Mouse (Mus musculus) embryo, embryonic 9.5 days (tissue): ENCODE measurements around the gene Pnp2.
"Not testable (repeated sequence)": the region's sequence is repeated elsewhere in the genome, so short reads cannot be mapped to it uniquely, and the experiment has no call there.

ENCODE experiments used
- DNase-seq: peaks from one replicate; pipeline ENCODE4 v3.0.0-alpha.2; 2017; ENCODE audit errors: extremely low spot score

Gene Pnp2

GRCm38 (mm10) chr14:50955942-50956508 lies at the start of gene Pnp2:
Gene Pnp2, plus strand, starts transcription at chr14:50955992.
- not testable (repeated sequence) for DNase-seq

DNA sequence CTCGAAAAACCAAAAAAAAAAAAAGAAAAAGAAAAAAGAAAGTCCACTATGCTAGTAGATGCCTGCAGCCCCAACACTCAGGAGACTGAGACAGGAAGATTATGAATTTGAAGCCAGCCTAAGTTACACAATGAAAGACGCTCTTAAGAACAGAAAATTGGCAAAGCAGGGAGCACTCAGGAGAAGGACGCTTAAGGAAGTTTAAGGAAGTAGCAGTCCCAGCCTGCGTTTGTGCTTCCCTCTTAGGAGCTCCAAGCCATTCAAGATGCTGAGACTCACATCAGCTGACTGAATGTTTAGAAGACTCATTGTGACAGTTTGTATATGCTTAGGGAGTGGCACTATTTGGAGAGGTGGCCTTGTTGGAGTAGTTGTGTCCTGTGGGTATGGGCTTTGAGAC lies 47.7 kb upstream of the Pnp2 start:
- no peak for DNase-seq

DNA sequence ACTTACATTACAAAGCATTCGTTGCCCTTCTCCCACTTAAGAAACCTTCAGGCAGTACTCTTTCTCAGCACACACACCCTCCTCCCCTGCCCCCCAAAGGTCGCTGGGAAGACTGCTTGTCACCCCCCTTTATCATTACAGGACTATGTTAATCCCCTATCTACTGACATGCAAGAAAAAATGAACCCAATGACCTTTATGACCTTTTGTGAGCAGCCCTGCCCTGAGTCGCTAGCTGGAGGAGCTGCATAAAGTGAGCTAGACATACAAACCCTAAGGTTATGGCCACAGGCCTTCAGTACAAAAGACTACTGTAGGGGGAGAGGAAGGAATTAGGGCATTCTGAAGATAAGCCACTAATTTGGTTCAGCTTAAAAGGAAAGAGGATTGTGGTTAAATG lies 44.4 kb upstream of the Pnp2 start:
- no peak for DNase-seq

- not testable (repeated sequence) for DNase-seq
Observed at GRCm38 (mm10) chr14:50923437-50923836, 32.4 kb upstream of the Pnp2 start.

GRCm38 (mm10) chr14:50924281-50925064 lies 31.3 kb upstream of the Pnp2 start, which contains the start of the genes Osgep and Apex1:
Gene Osgep, minus strand, starts transcription at chr14:50924893.
Gene Apex1, plus strand, starts transcription at chr14:50924968.
- peak; percentile 97 for DNase-seq

DNA sequence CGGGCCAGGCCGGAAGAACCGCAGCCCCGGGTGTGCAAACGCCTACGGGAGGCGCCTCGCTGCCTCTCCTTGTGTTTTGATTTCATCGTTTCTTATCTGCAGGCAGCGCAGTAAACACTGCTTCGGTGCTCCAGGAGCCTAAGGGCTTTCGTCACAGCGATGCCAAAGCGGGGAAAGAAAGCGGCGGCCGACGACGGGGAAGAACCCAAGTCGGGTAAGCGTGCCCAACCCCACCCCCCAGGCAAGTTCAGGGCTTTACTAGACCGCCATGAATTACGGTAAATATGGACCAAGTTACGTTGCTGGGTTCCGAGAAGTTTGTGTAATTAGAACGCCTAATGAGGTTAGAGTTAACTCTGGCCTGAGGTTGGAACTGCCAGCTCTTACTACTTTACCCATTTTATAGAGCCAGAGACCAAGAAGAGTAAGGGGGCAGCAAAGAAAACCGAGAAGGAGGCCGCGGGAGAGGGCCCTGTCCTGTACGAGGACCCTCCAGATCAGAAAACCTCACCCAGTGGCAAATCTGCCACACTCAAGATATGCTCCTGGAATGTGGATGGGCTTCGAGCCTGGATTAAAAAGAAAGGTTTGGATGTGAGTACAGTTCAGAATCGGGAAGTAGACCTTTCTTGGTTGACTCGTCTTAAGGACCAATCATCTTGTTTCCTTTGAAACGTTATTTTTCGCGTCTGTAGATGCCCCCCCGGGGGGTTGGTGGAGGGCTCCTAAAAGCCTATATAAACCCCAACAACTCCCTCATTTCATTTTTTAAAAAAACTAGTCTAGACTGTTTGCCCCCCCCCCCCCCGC lies 30.5 kb upstream of the Pnp2 start:
- DNase-seq, result peak; percentile 43

GRCm38 (mm10) chr14:50927366-50927765 lies 28.4 kb upstream of the Pnp2 start:
- no peak for DNase-seq

DNA sequence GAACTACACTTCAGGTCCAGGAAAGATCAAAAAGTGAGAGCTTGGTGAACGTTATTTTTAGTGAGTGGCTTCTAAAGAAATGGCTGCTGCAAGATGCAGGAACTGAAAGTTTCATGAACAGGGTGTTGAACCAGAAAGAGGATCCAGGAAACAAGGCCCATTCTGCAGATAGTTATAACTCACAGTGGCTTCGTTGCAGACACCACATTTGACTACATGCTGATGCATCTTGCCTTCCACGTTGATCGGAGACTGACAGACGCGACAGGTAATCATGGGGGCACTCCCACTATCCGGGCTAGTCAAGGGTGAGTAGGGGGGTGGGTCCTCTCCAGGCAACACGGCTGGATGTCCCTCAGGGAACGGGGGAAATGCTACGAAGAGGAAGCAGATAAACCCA lies 25.8 kb upstream of the Pnp2 start:
- no peak for DNase-seq

GRCm38 (mm10) chr14:50930377-50930753 lies 25.4 kb upstream of the Pnp2 start:
- no peak for DNase-seq

DNA sequence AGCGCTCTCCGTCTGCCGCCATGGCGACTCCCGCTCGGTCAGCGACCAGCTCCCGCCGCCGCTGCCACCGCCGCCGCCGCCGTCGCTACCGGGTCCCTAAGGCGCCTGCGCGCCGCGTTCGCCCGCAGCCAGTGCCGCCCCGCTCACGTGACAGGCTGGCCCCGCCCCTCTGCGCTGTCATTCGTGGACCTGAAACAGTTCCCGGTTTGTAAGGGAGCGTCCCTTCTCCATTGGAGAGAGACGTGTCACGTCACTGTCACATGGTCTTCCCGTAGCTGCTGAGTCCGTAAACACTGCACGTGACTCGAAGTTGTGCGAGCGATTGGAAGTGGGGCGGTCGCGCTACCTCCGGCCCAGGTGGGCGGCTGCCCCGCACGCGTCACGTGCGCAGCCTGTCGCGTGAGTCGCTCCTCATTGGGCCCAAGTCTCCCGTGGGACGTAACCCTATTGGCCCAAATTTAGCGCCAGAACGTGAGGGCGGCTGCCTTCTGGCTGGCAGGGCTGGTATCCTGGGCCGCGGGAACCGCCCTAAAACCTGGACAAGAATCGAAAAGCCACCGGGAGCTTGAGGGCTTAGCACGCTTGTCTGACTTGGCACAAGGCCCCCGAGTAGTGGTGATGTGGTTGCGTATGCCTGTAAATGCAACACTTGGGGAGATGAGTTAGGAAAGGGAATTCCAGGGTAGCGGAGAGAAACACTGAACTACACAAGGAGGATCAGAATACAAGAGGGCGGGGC lies 24.9 kb upstream of the Pnp2 start, which contains the start of the genes Pip4p1 and Pnp:
Pip4p1 (minus strand) TSS at position 103 of the 739 bp plus-strand sequence.
Pnp (plus strand) TSS at position 329 of the 739 bp plus-strand sequence.
- peak; percentile 95 for DNase-seq

- no peak for DNase-seq
Observed at GRCm38 (mm10) chr14:50931493-50932020, 24.2 kb upstream of the Pnp2 start.

DNA sequence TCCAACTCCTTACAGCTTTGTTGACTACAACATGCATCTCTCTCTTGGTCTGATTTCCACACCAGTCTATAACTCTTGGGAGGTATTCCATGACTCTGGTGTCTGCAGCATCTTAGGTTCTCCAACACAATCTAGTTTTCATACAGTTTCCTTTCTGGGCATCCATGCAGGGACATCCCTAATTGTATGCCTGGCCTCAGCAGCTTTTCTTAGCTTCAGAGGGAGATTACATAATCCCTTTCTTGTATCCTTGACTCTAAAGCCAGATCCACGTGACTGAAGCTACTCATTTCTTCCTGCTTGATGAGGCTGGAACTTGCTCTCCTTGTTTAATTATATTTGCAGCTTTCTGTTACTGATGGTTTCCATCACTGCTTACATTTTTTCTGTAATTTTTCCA lies 19.1 kb upstream of the Pnp2 start:
- DNase-seq, result no peak

GRCm38 (mm10) chr14:50938119-50938908 lies 17.5 kb upstream of the Pnp2 start:
- DNase-seq, result no peak

DNA sequence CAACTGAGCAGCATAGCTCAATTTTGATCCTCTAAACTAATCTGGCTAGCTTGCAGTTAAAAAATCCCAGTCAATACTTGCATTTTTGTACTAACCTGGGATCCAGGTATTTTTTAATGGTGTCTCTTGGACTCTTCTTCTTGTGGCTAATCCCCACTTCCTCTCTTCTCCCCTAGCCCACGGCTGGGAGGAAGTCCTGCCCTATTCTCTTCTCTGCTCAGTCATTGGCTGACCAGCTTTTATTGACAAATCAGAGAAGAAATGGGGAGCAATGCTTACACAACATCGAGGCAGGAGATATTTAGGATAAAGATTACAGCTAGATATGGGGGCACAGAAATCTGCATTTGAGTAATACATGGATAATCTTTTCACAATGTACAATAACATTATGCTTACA lies 16.9 kb upstream of the Pnp2 start:
- no peak for DNase-seq

DNA sequence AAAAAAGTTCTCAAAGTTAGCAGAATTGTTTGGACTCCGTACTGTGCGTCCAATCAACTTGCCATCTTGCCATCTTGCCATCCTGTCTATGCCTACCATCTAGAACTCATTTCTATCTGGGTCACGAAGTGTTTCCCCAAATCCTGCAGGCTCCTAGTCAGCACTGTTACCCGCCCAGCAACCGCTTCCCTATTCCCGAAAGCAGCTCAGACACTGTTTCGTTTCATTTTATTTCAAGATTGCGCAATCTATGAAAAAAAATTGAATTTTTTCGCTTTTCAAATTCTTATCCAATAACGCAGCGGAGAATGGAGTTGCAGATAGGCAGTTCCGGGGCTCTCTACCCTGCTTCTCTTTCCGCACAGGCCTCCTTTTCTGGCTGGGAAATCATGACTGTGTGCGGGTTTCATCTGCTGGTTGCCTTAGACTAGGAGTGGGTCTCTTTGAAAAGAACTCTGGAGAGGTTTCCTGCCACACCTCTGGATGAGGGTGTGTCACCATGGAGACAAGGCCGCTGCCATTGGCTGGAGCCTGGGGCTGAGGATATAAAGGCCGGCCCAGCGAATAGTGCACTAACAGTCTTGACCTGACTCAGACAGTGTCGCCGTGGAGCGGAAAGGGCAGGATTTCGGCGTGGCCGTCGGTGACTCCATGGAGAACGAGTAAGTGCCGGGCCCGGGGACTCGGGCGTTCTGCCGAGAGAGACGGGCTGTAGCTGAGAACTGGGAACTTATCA lies 11.7 kb upstream of the Pnp2 start, which contains the start of gene Gm49342:
Gm49342 (plus strand) TSS at position 586 of the 736 bp plus-strand sequence.
- DNase-seq, result peak; percentile 94

DNA sequence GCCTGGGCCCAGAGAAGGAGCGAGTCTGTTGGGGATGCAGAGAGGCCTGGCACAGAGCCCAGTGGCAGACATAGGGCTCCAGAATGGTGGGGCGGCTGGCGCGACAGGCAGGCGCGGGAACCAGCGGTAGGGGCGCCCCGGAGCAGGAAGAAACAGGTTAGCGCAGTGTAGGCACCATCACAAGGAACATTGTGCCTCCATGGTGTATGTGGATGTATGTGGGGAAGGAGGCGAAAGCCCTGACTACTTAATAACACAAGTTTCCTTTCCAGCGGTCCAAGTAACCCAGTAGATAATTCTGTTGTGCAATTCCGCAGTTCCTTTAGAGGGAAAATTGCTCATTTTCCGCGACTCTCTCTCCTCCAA lies 11.1 kb upstream of the Pnp2 start:
- not testable (repeated sequence) for DNase-seq

GRCm38 (mm10) chr14:50945081-50945480 lies 10.7 kb upstream of the Pnp2 start:
- not testable (repeated sequence) for DNase-seq

- not testable (repeated sequence) for DNase-seq
Observed at GRCm38 (mm10) chr14:50945526-50945925, 10.3 kb upstream of the Pnp2 start.

DNA sequence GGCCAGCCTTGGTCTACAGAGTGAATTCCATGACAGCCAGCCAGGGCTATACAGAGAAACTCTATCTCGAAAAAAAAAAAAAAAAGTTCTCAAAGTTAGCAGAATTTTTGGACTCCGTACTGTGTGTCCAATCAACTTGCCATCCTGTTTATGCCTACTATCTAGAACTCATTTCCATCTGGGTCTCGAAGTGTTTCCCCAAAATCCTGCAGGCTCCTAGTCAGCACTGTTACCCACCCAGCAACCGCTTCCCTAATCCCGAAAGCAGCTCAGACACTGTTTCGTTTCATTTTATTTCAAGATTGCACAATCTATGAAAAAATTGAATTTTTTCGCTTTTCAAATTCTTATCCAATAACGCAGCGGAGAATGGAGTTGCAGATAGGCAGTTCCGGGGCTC lies 305 bp upstream of the Pnp2 start:
- no peak for DNase-seq

DNA sequence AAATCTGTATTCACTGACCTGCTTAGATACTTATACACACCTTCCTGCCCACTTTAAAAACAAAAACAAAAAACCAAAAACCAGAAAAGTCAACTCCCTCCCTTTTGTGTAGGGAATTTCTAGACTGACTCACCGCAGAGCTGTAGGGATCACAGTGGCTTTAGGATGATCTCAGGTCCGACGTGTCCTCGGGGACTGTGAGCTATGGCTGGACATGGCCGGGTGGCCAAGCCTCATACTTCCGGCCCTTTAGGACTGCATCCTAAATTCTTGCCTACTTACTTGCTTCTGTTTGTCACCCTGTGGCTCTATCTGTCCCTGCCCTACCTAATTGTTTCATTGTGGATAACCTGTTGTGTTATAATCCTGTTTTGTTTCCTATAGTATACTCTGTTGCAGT lies 932 bp downstream of the Pnp2 start:
- DNase-seq, result not testable (repeated sequence)
